Mouse (Mus musculus): ENCODE data around the gene Tbx2.

Gene Tbx2

GRCm38 (mm10) chr11:85840031-85840802 is 7.9 kb downstream of the Tbx2 start:
- DNase-seq (ENCODE audit: low read depth, low spot score), result no peak

- no peak for DNase-seq (ENCODE audit: low read depth, low spot score)
These were observed 8.4 kb downstream of the Tbx2 start for GRCm38 (mm10) chr11:85840803-85841145.

GRCm38 (mm10) chr11:85841211-85841681 is 8.9 kb downstream of the Tbx2 start:
- no peak for DNase-seq (ENCODE audit: low read depth, low spot score)

GRCm38 (mm10) chr11:85841980-85842379 is 9.6 kb downstream of the Tbx2 start:
- peak; percentile 65 for DNase-seq (ENCODE audit: low read depth, low spot score)

- DNase-seq (ENCODE audit: low read depth, low spot score), result no peak
These were observed 10.4 kb downstream of the Tbx2 start for GRCm38 (mm10) chr11:85842596-85843346.

GRCm38 (mm10) chr11:85843347-85843692 is 11.0 kb downstream of the Tbx2 start:
- DNase-seq (ENCODE audit: low read depth, low spot score), result peak; percentile 66

GRCm38 (mm10) chr11:85844144-85844965 is 12.0 kb downstream of the Tbx2 start:
- peak; percentile 71 for DNase-seq (ENCODE audit: low read depth, low spot score)

GRCm38 (mm10) chr11:85844971-85845370 is 12.6 kb downstream of the Tbx2 start:
- DNase-seq (ENCODE audit: low read depth, low spot score), result no peak

GRCm38 (mm10) chr11:85845921-85846320 is 13.6 kb downstream of the Tbx2 start:
- no peak for DNase-seq (ENCODE audit: low read depth, low spot score)

- no peak for DNase-seq (ENCODE audit: low read depth, low spot score)
These were observed 14.2 kb downstream of the Tbx2 start for GRCm38 (mm10) chr11:85846509-85846908.

GRCm38 (mm10) chr11:85849037-85849436 is 16.7 kb downstream of the Tbx2 start:
- DNase-seq (ENCODE audit: low read depth, low spot score), result peak; percentile 75

- DNase-seq (ENCODE audit: low read depth, low spot score), result no peak
These were observed 17.9 kb downstream of the Tbx2 start, which contains the start of gene Gm11444 for GRCm38 (mm10) chr11:85850233-85850632. Gene Gm11444 (minus strand): TSS chr11:85850333.

GRCm38 (mm10) chr11:85850758-85851157 is 18.4 kb downstream of the Tbx2 start:
- DNase-seq (ENCODE audit: low read depth, low spot score), result no peak

GRCm38 (mm10) chr11:85857997-85858698 is 25.8 kb downstream of the Tbx2 start:
- no peak for DNase-seq (ENCODE audit: low read depth, low spot score)

- DNase-seq (ENCODE audit: low read depth, low spot score), result no peak
These were observed 32.0 kb downstream of the Tbx2 start for GRCm38 (mm10) chr11:85864363-85864762.

GRCm38 (mm10) chr11:85876059-85876788 is 43.9 kb downstream of the Tbx2 start:
- peak; percentile 61 for DNase-seq (ENCODE audit: low read depth, low spot score)

- DNase-seq (ENCODE audit: low read depth, low spot score), result no peak
These were observed 52.1 kb downstream of the Tbx2 start for GRCm38 (mm10) chr11:85884498-85884897.

GRCm38 (mm10) chr11:85885665-85886428 is 53.5 kb downstream of the Tbx2 start, which contains the start of gene Tbx4:
Gene Tbx4 (plus strand): TSS chr11:85886422.
- DNase-seq (ENCODE audit: low read depth, low spot score), result no peak

- DNase-seq (ENCODE audit: low read depth, low spot score), result no peak
These were observed 54.1 kb downstream of the Tbx2 start for GRCm38 (mm10) chr11:85886429-85886785.

GRCm38 (mm10) chr11:85887273-85887672 is 54.9 kb downstream of the Tbx2 start:
- no peak for DNase-seq (ENCODE audit: low read depth, low spot score)
